Mouse (Mus musculus) E14TG2a.4 (cell line): ENCODE measurements around the gene Bend3.

ENCODE experiments used
- CTCF ChIP-seq: conservative IDR thresholded peaks from 2 replicates; pipeline ENCODE4 v1.5.1; 2014; ENCODE audit warnings: low read length
- NANOG ChIP-seq: IDR thresholded peaks from 2 replicates; pipeline ENCODE4 v1.6.1; 2014; ENCODE audit warnings: borderline replicate concordance, low read length, mixed read lengths

DNA sequence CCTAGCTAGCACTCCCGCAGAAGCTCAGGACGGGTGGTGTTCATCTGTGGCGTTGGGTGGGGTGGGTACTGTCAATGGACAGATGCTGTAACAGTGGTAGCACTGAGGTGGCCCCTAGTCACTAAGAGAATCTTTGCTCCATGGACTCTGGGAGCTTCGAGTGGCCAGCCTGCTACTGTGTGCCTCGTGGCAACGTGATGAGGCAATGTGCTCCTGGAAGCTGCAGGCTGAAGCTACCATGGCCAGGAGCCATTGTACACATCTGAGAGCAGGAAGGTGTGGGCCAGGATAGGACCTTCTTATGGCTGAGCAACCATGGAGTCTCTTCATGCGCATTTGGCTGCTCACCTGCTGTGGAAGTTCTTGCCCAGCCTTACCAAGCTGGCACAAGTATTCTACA is 30.6 kb downstream of the Bend3 start:
- TF ChIP-seq CTCF (no peak), NANOG (no peak)
